Mouse (Mus musculus): ENCODE data around the gene Mmp19. TPM values are rescaled to one million over a fixed set of nuclear protein-coding genes. Genes with fewer than 3 reads are reported as not detected.
A peak's percentile ranks its signal among the peaks of the same experiment; 100 is the strongest.

Gene Mmp19
- total RNA-seq (2017): 1.0 TPM in 1 of 2 replicates, not detected in the other

GRCm38 (mm10) chr10:128790398-128791124 lies at the start of gene Mmp19:
Gene Mmp19 (plus strand): TSS chr10:128790910.
- ATAC-seq (replicated peaks in 1 of 2; ENCODE audit: insufficient read depth in 1 of 2, low FRiP score in 2 of 2, low TSS enrichment in 1 of 2, low read depth in 1 of 2, poor library complexity in 2 of 2, severe bottlenecking in 2 of 2): no peak

- ATAC-seq (replicated peaks in 1 of 2; ENCODE audit: insufficient read depth in 1 of 2, low FRiP score in 2 of 2, low TSS enrichment in 1 of 2, low read depth in 1 of 2, poor library complexity in 2 of 2, severe bottlenecking in 2 of 2): no peak
Measured at GRCm38 (mm10) chr10:128742616-128743015, 48.1 kb upstream of the Mmp19 start.

- peak; percentile 34 to 35; a peak in 2 of 4 replicates for ATAC-seq (replicated peaks in 1 of 2; ENCODE audit: insufficient read depth in 1 of 2, low FRiP score in 2 of 2, low TSS enrichment in 1 of 2, low read depth in 1 of 2, poor library complexity in 2 of 2, severe bottlenecking in 2 of 2)
Measured at GRCm38 (mm10) chr10:128743235-128743634, 47.5 kb upstream of the Mmp19 start.

GRCm38 (mm10) chr10:128743791-128744191 lies 46.9 kb upstream of the Mmp19 start:
- peak in 1 of 2 experiments; percentile 27; a peak in 3 of 4 replicates for ATAC-seq (replicated peaks in 1 of 2; ENCODE audit: insufficient read depth in 1 of 2, low FRiP score in 2 of 2, low TSS enrichment in 1 of 2, low read depth in 1 of 2, poor library complexity in 2 of 2, severe bottlenecking in 2 of 2)

- no peak for ATAC-seq (replicated peaks in 1 of 2; ENCODE audit: insufficient read depth in 1 of 2, low FRiP score in 2 of 2, low TSS enrichment in 1 of 2, low read depth in 1 of 2, poor library complexity in 2 of 2, severe bottlenecking in 2 of 2)
Measured at GRCm38 (mm10) chr10:128744211-128744610, 46.5 kb upstream of the Mmp19 start.

GRCm38 (mm10) chr10:128744680-128745601 lies 45.8 kb upstream of the Mmp19 start, which contains the start of gene Dgka:
Gene Dgka (minus strand): TSS chr10:128744855.
- ATAC-seq (replicated peaks in 1 of 2; ENCODE audit: insufficient read depth in 1 of 2, low FRiP score in 2 of 2, low TSS enrichment in 1 of 2, low read depth in 1 of 2, poor library complexity in 2 of 2, severe bottlenecking in 2 of 2): peak in 1 of 2 experiments; percentile 9; a peak in 1 of 4 replicates

- ATAC-seq (replicated peaks in 1 of 2; ENCODE audit: insufficient read depth in 1 of 2, low FRiP score in 2 of 2, low TSS enrichment in 1 of 2, low read depth in 1 of 2, poor library complexity in 2 of 2, severe bottlenecking in 2 of 2): no peak
Measured at GRCm38 (mm10) chr10:128745946-128746613, 44.6 kb upstream of the Mmp19 start.

GRCm38 (mm10) chr10:128746972-128747645 lies 43.6 kb upstream of the Mmp19 start:
- peak in 1 of 2 experiments; percentile 2; a peak in 1 of 4 replicates for ATAC-seq (replicated peaks in 1 of 2; ENCODE audit: insufficient read depth in 1 of 2, low FRiP score in 2 of 2, low TSS enrichment in 1 of 2, low read depth in 1 of 2, poor library complexity in 2 of 2, severe bottlenecking in 2 of 2)

GRCm38 (mm10) chr10:128747646-128748251 lies 43.0 kb upstream of the Mmp19 start, which contains the start of gene Pym1:
Gene Pym1 (plus strand): TSS chr10:128747889.
- ATAC-seq (replicated peaks in 1 of 2; ENCODE audit: insufficient read depth in 1 of 2, low FRiP score in 2 of 2, low TSS enrichment in 1 of 2, low read depth in 1 of 2, poor library complexity in 2 of 2, severe bottlenecking in 2 of 2): peak; percentile 51 to 60

- ATAC-seq (replicated peaks in 1 of 2; ENCODE audit: insufficient read depth in 1 of 2, low FRiP score in 2 of 2, low TSS enrichment in 1 of 2, low read depth in 1 of 2, poor library complexity in 2 of 2, severe bottlenecking in 2 of 2): peak; percentile 72
Measured at GRCm38 (mm10) chr10:128748252-128748864, 42.4 kb upstream of the Mmp19 start.

- ATAC-seq (replicated peaks in 1 of 2; ENCODE audit: insufficient read depth in 1 of 2, low FRiP score in 2 of 2, low TSS enrichment in 1 of 2, low read depth in 1 of 2, poor library complexity in 2 of 2, severe bottlenecking in 2 of 2): no peak; a peak in 1 of 4 replicates
Measured at GRCm38 (mm10) chr10:128772895-128773294, 17.8 kb upstream of the Mmp19 start.

- peak; percentile 53 to 70; a peak in 3 of 4 replicates for ATAC-seq (replicated peaks in 1 of 2; ENCODE audit: insufficient read depth in 1 of 2, low FRiP score in 2 of 2, low TSS enrichment in 1 of 2, low read depth in 1 of 2, poor library complexity in 2 of 2, severe bottlenecking in 2 of 2)
Measured at GRCm38 (mm10) chr10:128773685-128774084, 17.0 kb upstream of the Mmp19 start.

- ATAC-seq (replicated peaks in 1 of 2; ENCODE audit: insufficient read depth in 1 of 2, low FRiP score in 2 of 2, low TSS enrichment in 1 of 2, low read depth in 1 of 2, poor library complexity in 2 of 2, severe bottlenecking in 2 of 2): no peak
Measured at GRCm38 (mm10) chr10:128778441-128778840, 12.3 kb upstream of the Mmp19 start.

GRCm38 (mm10) chr10:128779011-128779795 lies 11.5 kb upstream of the Mmp19 start:
- ATAC-seq (replicated peaks in 1 of 2; ENCODE audit: insufficient read depth in 1 of 2, low FRiP score in 2 of 2, low TSS enrichment in 1 of 2, low read depth in 1 of 2, poor library complexity in 2 of 2, severe bottlenecking in 2 of 2): peak; percentile 81 to 93

- peak; percentile 62 to 82 for ATAC-seq (replicated peaks in 1 of 2; ENCODE audit: insufficient read depth in 1 of 2, low FRiP score in 2 of 2, low TSS enrichment in 1 of 2, low read depth in 1 of 2, poor library complexity in 2 of 2, severe bottlenecking in 2 of 2)
Measured at GRCm38 (mm10) chr10:128780200-128780599, 10.5 kb upstream of the Mmp19 start.
